Mouse (Mus musculus) splenic B cell, adult 2 months (primary cell): ENCODE measurements around the gene Vil1.

ENCODE experiments used
- DNase-seq: peaks from one replicate; pipeline ENCODE4 v3.0.0-alpha.2; 2011; ENCODE audit warnings: low read depth, low spot score
- H3K27me3 ChIP-seq: 2 replicates; pipeline ENCODE4 v1.6.1; 2012; ENCODE audit warnings: mild to moderate bottlenecking, low read length, moderate library complexity, mixed read lengths; ENCODE audit not compliant: control insufficient read depth, poor library complexity, insufficient read depth, severe bottlenecking
- H3K36me3 ChIP-seq: 2 replicates; pipeline ENCODE4 v1.6.1; 2012; ENCODE audit warnings: mild to moderate bottlenecking, low read length, moderate library complexity, mixed read lengths; ENCODE audit not compliant: control insufficient read depth, poor library complexity, insufficient read depth, severe bottlenecking

Gene Vil1

DNA sequence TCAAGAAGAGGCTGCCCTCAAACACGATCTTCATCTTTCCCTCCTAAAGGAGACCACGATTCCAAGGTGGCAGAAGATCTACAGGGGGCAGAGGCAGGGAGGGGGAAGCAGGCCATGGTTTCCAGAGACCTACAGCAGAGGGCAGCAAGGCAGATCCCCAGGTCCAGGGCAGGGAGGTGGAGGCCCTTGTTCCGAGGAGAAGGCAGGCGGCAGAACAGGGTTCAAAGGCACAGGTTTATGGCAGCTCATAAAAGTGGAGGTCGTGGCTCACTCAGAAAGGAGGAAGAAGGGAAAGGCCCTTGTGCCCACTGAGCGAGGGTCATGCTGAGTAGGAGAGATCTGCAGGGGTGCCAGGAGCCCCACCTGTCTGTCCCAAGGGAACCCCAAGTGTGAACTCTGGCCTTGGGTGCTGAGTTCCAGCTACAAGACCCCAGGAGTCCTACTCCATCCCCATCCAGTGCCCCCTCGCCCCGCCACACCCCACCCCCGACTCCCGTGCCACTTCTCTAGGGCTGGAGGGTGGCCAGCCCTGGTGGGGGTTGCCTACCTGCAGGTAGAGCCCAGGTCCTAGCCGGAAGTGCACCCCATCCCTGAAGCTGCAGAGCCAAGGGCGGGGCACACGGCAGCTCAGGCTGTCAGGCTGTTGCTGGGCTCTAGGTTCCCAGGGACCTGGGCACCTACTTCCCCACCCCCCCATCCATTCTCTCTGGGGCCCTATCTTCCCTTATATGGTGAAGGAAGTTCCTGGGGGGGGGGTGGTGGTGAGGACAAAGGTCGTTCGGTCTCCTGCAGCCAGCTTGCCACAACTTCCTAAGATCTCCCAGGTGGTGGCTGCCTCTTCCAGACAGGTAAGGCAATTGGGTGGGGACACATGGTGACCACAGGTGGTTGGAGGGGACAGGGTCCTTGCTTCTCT is at the start of gene Vil1:
Gene Vil1 (plus strand): TSS at position 788 of the 916 bp plus-strand sequence.
- Histone ChIP-seq H3K36me3 (no peaks in the 10 kb centered on the region), H3K27me3 (no peaks in the 10 kb centered on the region)
- no peak for DNase-seq

DNA sequence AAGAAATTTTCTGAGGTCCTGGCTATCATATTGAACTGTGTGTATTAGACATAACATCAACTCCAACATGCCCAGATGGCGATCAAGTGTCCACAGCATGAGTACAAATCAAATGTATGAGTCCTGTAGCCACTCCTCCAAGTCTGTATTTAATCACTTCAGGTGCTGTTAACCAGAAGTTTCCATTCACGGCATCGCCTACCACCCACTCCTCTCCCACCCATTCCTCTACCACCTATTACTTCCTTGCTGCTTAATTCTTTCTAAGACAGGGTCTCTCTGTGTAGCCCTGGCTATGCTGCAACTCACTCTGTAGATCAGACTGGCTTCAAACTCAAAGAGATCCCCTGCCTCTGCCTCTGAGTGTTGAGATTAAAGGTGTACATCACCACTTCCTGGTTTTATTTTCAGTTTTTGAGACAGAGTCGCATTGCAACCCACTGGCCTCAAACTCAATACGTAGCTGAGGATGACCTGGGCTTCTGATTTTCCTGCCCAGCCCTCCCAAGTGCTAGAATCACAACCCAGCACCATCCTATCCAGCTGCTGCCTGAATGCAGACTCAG is 49.1 kb upstream of the Vil1 start:
- no peaks in the 10 kb centered on the region for H3K27me3 ChIP-seq
- H3K36me3 ChIP-seq: no peaks in the 10 kb centered on the region
- no peak for DNase-seq

DNA sequence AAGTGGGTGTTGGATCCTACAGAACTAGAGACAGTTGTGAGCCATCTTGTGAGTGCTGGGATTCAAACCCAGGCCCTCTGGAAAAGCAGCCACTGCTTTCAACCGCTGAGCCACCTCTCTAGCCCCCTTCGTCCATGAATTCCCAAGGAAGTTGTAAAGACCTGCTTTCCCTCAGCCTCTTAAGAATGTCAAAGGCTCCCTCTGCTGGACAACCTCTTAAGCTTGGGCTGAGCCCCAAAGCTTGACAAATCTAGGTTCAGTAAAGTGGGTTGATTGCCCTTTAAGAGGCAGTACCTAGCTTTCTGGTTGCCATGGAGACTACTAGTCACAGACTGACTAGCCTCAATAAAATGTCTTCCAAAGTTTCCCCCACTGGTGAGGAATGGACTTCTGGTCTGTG is 47.4 kb upstream of the Vil1 start, which contains the start of gene Catip:
Gene Catip (plus strand): TSS at position 297 of the 400 bp plus-strand sequence.
- Histone ChIP-seq H3K27me3 (no peaks in the 10 kb centered on the region), H3K36me3 (no peaks in the 10 kb centered on the region)
- peak; percentile 81 for DNase-seq

DNA sequence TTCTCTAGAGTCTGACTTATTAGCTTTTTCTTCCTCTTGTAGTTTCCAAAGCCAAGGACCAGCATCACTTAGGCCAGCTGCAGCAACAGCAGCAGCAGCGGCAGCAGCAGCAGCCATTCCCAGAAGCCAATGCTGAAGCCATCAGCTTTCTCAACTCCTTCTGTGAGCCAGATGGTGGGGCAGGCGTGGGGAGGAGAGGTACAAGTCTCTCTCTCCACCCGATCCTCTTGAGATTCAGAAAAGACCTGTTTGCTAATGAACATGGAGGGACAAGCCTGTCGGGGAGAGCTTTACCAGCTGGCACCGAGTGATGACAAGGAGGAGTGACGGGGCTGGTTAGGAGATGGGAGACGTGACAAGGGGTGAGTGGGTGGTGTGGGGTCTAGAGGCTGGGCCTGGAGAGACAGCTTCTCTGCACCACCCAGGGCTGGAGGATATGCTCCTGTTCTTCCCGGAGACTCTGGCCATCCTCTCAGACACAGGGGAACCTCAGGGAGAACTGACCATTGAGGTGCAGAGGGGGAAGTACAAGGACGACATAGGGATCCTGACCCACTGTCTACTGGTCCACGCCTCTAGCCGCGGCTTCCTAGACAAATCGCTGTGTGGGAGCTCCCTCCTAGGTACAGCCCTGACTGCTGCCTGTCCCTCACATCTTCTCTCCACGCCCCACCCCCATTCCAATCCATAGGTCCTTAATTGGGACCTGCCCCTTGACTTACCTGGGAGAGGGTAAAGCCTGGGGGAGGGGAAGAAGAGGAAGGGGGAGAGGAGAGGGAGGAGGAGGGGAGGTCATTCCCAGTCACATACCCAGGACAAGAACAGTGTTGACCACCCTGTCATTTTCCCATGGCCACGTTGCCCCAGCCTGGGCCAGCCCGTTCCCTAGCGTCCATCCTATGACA is 46.6 kb upstream of the Vil1 start:
- no peaks in the 10 kb centered on the region for H3K27me3 ChIP-seq
- H3K36me3 ChIP-seq: no peaks in the 10 kb centered on the region
- DNase-seq: no peak

DNA sequence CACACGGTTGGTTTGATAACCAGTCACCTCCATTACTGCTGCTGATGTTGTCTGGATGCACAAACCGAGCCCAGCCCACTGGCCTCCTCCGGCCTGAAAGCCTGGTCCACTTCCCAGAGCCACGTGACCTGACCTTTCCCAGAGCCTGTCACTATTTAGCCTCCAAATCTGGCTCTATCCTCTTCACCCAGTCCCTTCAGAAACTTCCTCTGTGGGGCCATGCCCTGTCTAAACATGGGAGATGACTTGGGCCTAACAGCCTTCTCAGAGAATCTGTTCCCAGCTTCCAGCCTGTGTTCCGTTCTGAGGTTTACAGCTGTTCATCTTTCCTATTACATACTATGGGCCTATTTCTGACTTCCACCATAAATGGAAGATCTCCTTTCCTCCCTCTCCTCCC is 45.7 kb upstream of the Vil1 start:
- DNase-seq: no peak
- Histone ChIP-seq H3K36me3 (no peaks in the 10 kb centered on the region), H3K27me3 (no peaks in the 10 kb centered on the region)

DNA sequence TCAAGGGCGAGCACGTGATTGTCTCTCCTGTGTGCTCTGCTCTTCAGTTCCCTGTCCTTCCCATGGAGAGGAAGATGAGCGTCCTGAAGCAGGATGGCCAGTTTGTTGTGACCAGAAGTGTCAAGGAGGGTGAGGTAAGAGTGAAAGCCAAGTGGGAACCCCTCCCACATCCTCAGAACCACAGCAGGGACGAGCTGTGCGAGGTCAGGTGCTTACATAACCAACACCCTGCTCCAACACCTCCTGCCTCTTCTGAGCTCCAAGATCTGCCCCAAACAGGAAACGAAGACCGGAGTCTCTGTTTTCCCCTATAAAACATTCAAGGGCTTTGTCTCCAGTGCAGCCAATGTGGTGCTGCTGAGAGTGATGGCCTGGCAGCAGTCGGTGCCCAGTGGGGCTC is 44.9 kb upstream of the Vil1 start:
- DNase-seq: no peak
- Histone ChIP-seq H3K27me3 (no peaks in the 10 kb centered on the region), H3K36me3 (no peaks in the 10 kb centered on the region)

DNA sequence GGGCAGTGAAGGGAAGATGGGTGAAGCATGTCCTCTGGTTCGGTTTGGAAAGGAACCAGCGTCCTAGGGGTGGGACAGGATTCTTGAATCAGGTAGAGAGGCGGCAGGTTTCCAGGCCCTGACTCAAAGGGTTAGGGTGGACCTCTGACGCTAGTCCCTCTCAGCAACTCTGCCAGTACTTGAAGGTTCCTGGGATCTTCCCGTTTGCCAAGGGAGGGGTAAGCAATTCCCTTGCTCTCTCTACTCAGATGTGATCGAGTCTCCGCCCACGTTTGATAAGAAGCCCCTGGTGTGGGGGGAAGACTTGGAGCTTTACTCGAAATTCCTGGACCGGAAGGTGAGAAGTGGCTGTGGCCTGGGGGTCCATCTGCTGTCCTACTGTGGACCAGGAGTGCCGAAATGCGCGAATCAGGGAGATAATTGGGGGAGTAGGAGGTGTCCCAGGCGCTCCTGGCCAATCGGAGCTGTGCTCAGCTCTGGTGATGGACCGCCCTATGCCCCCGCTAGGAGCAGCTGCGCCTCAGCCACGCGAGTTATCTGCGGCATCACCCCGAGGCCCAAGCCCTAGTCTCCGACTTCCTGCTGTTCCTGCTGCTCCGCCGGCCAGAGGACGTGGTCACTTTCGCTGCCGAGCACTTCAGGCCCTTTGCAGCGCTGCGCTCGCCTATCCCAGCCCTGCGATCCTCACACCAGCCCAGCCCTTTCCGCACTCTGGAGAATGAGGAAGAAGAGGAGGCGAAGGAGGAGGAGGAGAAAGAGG is 41.1 kb upstream of the Vil1 start:
- Histone ChIP-seq H3K27me3 (no peaks in the 10 kb centered on the region), H3K36me3 (no peaks in the 10 kb centered on the region)
- DNase-seq: peak; percentile 24

DNA sequence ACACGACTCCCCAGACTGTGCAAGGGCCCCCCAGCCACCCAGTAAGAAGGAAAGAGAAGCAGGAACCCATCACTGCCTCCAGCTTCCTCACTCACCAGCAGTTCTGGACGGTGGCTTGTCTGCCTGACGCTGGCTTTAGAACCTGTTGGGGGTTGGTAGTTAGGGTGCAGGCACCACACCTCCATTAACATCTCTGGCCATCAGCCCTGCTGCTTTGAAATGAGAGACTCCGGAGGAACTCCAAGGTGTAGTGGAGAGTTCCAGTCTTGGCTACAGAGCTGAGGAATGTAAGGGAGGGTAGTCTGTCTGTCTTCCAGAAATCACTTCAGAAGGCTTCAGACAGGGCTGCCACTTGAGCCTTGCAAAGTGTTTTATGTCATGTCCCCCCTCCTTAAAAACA is 39.1 kb upstream of the Vil1 start:
- no peak for DNase-seq
- Histone ChIP-seq H3K36me3 (no peaks in the 10 kb centered on the region), H3K27me3 (no peaks in the 10 kb centered on the region)

DNA sequence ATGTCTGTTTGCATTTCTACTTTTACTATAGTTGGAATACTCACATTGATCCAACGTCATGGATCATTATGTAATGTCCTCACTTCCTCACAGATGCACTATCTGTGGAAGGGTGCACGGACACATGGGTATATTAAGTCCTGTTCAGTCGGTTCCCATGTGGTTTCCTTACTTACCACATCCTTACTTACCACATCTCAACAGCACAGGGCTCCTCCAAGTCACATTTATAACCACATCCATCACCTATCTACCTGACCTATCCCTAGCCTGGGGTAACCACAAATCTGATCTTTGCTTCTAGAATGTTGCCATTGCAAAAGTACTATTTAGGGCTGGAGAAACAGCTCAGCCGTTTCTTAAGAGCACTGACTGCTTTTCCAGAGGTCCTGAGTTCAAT is 35.8 kb upstream of the Vil1 start:
- Histone ChIP-seq H3K27me3 (no peaks in the 10 kb centered on the region), H3K36me3 (no peaks in the 10 kb centered on the region)
- no peak for DNase-seq

DNA sequence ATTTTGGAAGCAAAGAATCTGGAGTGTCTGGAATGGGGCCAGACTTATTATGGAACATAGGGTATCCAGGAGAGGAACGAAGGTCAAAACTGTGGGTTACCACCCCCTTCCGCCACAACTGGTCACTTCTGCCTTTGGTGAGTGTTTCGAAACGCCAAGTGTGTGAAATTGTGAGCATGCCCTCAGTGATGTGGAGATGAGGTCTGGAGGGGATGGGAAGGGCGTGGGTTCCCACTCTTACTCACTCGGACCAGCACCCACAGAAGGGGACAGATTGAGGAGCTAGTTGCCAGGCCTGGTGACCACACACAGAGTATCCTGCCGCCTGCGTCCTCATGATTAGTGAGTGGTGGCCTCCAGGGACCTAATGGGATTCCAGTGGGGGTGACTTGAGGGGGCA is 34.2 kb upstream of the Vil1 start, which contains the start of gene Slc11a1:
Gene Slc11a1 (plus strand): TSS at position 216 of the 400 bp plus-strand sequence.
- no peaks in the 10 kb centered on the region; the same call in 1 of the 2 replicates for H3K27me3 ChIP-seq
- DNase-seq: no peak
- H3K36me3 ChIP-seq: no peaks in the 10 kb centered on the region

DNA sequence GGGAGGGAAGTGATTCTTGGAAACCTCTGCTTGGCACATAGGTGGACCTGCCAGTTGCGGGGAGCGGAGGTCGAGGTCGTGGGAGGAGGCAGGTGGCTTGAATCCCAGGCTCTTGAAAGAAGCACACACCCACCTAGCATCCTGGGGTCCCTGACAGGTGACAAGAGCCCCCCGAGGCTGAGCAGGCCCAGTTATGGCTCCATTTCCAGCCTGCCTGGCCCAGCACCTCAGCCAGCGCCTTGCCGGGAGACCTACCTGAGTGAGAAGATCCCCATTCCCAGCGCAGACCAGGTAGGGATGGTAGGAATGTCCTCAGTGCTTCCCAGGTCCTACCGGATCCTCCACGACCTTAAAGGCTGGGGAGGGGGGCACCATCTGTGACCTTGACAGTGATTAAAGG is 33.6 kb upstream of the Vil1 start:
- Histone ChIP-seq H3K36me3 (no peaks in the 10 kb centered on the region), H3K27me3 (no peaks in the 10 kb centered on the region; the same call in 1 of the 2 replicates)
- no peak for DNase-seq

DNA sequence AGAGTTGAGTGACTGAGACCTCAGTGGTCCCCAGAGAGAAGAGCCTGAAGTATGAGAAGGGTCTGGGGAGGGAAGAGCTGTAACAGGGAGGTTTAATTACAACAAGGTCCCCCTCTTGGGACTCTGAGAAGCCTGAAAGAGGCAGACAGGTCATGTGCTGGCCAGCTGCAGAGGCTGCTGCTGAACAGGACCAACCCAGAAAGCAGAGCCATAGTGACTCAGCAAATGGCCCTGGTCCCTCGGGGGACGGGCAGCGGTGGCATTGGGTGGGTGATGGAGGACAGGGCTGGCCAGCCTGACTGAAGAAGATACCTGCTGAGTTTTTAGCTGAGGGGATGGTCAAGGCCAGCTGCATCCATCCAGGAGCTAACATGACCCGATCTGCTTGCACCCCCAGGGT is 32.8 kb upstream of the Vil1 start:
- Histone ChIP-seq H3K36me3 (no peaks in the 10 kb centered on the region), H3K27me3 (no peaks in the 10 kb centered on the region; the same call in 1 of the 2 replicates)
- no peak for DNase-seq

DNA sequence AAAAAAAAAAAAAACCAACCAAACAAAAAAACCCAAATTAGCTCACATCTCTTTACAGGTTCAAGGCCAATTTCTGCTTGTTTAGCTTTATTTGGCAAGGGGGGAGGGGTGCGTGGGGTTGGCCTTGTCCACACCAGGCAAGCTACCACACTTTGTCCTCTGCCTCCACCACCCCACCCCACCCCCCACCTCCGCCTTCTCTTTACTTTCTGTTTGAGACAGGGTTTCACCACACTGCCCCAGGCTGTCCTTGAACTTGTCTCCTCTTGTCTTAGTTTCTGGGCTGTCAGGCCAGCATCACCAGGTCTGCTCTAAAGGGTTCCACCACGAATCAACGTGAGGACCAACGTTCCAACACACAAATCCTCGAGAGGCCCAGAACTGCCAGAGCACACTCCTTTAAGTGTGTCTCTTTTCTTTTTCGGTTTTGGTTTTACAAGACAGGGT is 30.1 kb upstream of the Vil1 start:
- Histone ChIP-seq H3K27me3 (no peaks in the 10 kb centered on the region; the same call in 1 of the 2 replicates), H3K36me3 (no peaks in the 10 kb centered on the region)
- DNase-seq: no peak

DNA sequence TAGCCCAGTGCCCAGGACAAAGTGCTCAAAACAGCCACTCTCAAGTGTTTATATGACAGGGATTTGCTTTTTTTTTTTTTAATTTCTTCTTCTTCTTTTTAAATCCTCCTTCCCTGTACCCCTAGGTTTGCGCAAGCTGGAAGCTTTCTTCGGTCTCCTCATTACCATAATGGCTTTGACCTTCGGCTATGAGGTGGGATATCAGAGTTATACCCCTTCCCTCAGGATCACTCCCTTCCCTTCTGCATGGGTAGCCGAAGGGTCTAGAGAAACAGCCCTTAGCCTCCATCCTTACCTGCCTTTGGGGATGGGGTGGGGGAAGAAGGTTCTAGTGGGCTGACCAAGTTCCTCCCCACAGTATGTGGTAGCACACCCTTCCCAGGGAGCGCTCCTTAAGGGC is 28.7 kb upstream of the Vil1 start:
- no peaks in the 10 kb centered on the region; the same call in 1 of the 2 replicates for H3K27me3 ChIP-seq
- H3K36me3 ChIP-seq: no peaks in the 10 kb centered on the region
- no peak for DNase-seq
